Mouse (Mus musculus) heart, adult 2 months (tissue): ENCODE measurements around the gene Rnf215.

Experiments used
- CTCF ChIP-seq: fragments of 200-600 bp; IDR thresholded peaks from 2 replicates; pipeline ENCODE4 v1.8.1; 2022; ENCODE audit warnings: antibody characterized with exemption, mild to moderate bottlenecking, moderate library complexity
- EP300 ChIP-seq: fragments of 200-500 bp; IDR thresholded peaks from 2 replicates; pipeline ENCODE4 v1.6.1; 2011; ENCODE audit warnings: low read depth, low read length, control low read depth; ENCODE audit not compliant: insufficient read depth
- POLR2A ChIP-seq: fragments of 200-500 bp; IDR thresholded peaks from 2 replicates; pipeline ENCODE4 v1.6.1; 2011; ENCODE audit warnings: mild to moderate bottlenecking, low read depth, low read length, control low read depth; ENCODE audit not compliant: insufficient read depth

GRCm38 (mm10) chr11:4166467-4167090 lies 31.6 kb downstream of the Rnf215 start:
- no peak for TF ChIP-seq POLR2A
- no peak for TF ChIP-seq CTCF
- TF ChIP-seq EP300, result no peak
